Mouse (Mus musculus) C2C12 (cell line): ENCODE measurements around the gene Klf15.

Experiments used
- CTCF ChIP-seq: IDR thresholded peaks from one replicate; pipeline ENCODE4 v1.5.1; 2011; ENCODE audit not compliant: control insufficient read depth, insufficient read depth, insufficient read length
- FOSL1 ChIP-seq: IDR thresholded peaks from one replicate; pipeline ENCODE4 v1.8.0; 2011; ENCODE audit warnings: mild to moderate bottlenecking, low read length; ENCODE audit not compliant: poor library complexity, insufficient read depth, severe bottlenecking
- MAX ChIP-seq: IDR thresholded peaks from one replicate; pipeline ENCODE4 v1.6.1; 2011; ENCODE audit warnings: mild to moderate bottlenecking, control low read depth
- USF1 ChIP-seq: IDR thresholded peaks from one replicate; pipeline ENCODE4 v1.6.1; 2011; ENCODE audit warnings: low read depth, mild to moderate bottlenecking, control low read depth, moderate library complexity

DNA sequence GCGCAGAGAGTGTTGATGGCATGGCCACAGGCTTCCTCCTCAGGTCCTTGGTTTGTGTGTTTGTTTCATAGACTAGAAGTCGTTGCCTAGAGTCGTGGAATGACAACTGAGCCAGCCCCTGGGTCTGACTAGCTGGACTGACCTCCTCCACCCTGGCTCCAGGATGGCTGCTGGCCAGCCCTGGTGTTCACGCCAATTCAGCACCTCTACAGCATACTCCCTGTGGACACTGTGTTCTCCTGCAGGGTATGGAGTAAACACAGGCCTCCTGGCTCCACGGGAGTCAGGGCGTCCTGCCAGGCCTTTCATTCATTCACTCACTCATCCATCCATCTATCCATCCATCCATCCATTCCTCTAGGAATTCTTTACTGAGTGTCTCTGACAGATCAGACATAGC lies 46.7 kb downstream of the Klf15 start:
- TF ChIP-seq CTCF (no peak), USF1 (no peak), FOSL1 (no peak), MAX (no peak)
